In the genomic region with DNA sequence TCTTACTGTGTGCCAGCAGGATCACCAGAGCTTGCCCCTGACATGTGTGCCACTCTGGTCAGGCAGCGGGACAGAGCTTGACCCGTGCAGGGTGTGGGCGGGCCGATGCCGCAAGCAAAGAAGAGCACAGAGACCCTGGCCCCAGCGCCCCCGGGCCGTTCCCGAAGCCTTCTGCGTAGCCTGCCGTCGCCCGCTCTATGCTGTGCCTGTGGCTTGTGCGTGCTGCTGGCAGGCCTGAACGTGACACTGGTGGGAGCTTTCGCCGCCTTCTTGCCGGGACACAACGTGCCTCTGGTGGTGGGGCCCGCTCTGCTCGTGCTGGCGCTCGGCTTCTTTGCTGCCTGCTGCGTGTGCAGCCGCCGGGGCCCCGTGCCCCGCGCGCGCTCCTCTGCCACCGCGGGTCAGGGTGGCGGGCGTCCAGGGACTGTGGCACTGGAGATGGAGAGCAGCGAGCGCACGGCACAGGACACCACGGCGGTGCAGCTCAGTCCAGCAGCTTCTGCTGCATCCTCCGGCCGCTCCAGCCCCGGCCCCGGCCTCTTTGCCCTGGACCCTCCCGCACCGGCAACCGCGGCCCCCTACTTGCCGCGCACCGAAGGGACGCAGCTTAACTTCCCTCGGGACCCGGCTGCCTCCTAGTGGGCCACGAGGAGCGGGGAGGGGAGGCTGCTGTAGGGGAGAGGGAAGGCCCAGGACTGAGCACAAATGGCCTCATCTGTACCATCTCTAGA, we compare ENCODE assay signal across 8 mouse cellular contexts. TPM values are rescaled to one million over a fixed set of nuclear protein-coding genes. Genes with fewer than 3 reads are reported as not detected.
DNase-seq lines count a peak whose midpoint lies in the region; ATAC-seq lines count a peak whose summit lies in the region.

No protein-coding gene starts in this region.

- H3K4me3 ChIP-seq in embryonic facial prominence, embryonic 12.5 days: peak overlapping the region; percentile 42
- H3K4me3 ChIP-seq in hindbrain, embryonic 15.5 days: peak overlapping the region; percentile 40
- H3K4me3 ChIP-seq in midbrain, embryonic 11.5 days (ENCODE audit: low read depth, low read length): peak overlapping the region; percentile 44

- H3K36me3 ChIP-seq in embryonic facial prominence, embryonic 12.5 days: no peaks in the 10 kb centered on the region
- H3K36me3 ChIP-seq in hindbrain, embryonic 15.5 days: no peaks in the 10 kb centered on the region
- no peaks in the 10 kb centered on the region for H3K36me3 ChIP-seq in midbrain, embryonic 11.5 days (ENCODE audit: control insufficient read depth, insufficient read depth, low read length)

- no peaks in the 10 kb centered on the region for H3K9me3 ChIP-seq in embryonic facial prominence, embryonic 12.5 days
- no peaks in the 10 kb centered on the region for H3K9me3 ChIP-seq in hindbrain, embryonic 15.5 days
- no peaks in the 10 kb centered on the region for H3K9me3 ChIP-seq in midbrain, embryonic 11.5 days (ENCODE audit: control insufficient read depth, low read length)

- peak overlapping the region; percentile 47; the same call in 1 of the 2 replicates for H3K9ac ChIP-seq in embryonic facial prominence, embryonic 12.5 days
- peak overlapping the region; percentile 34; the same call in 1 of the 2 replicates for H3K9ac ChIP-seq in hindbrain, embryonic 15.5 days
- peak overlapping the region; percentile 70 for H3K9ac ChIP-seq in midbrain, embryonic 11.5 days (ENCODE audit: low read length)

- H3K4me2 ChIP-seq in embryonic facial prominence, embryonic 12.5 days (replicated peaks): peak overlapping the region; percentile 89
- peak overlapping the region; percentile 86 for H3K4me2 ChIP-seq in hindbrain, embryonic 15.5 days
- H3K4me2 ChIP-seq in midbrain, embryonic 11.5 days: peak overlapping the region; percentile 90

- H3K27ac ChIP-seq in embryonic facial prominence, embryonic 12.5 days: no peak overlapping the region
- no peak overlapping the region for H3K27ac ChIP-seq in hindbrain, embryonic 15.5 days (replicated peaks)
- no peak overlapping the region for H3K27ac ChIP-seq in midbrain, embryonic 11.5 days (ENCODE audit: low read depth, low read length)

- peaks cover 9% of the 10 kb centered on the region for H3K4me1 ChIP-seq in embryonic facial prominence, embryonic 12.5 days
- H3K4me1 ChIP-seq in hindbrain, embryonic 15.5 days (replicated peaks): peaks cover 9% of the 10 kb centered on the region
- H3K4me1 ChIP-seq in midbrain, embryonic 11.5 days (ENCODE audit: control insufficient read depth, insufficient read depth, low read length): peaks cover 10% of the 10 kb centered on the region

- WGBS in embryonic facial prominence, embryonic 12.5 days: under 1% methylated on average over 54 of the region's 56 CpGs
- under 1% methylated on average over 56 of the region's 56 CpGs for WGBS in hindbrain, embryonic 15.5 days
- under 1% methylated on average over 56 of the region's 56 CpGs for WGBS in midbrain, embryonic 11.5 days

- peaks cover 68% of the 10 kb centered on the region for H3K27me3 ChIP-seq in embryonic facial prominence, embryonic 12.5 days
- peaks cover 56% of the 10 kb centered on the region for H3K27me3 ChIP-seq in hindbrain, embryonic 15.5 days
- peaks cover 35% of the 10 kb centered on the region for H3K27me3 ChIP-seq in midbrain, embryonic 11.5 days (ENCODE audit: control insufficient read depth, insufficient read depth, low read length)

- ATAC-seq in embryonic facial prominence, embryonic 12.5 days (ENCODE audit: insufficient number of reproducible peaks, insufficient read depth, low FRiP score, low TSS enrichment): peak; percentile 13; the same call in 1 of the 2 replicates
- ATAC-seq in hindbrain, embryonic 15.5 days (ENCODE audit: low FRiP score, low read depth): peak; percentile 59; the same call in 1 of the 2 replicates
- ATAC-seq in midbrain, embryonic 11.5 days (ENCODE audit: low FRiP score): peak; percentile 81

- intact Hi-C loops in left cerebral cortex, postnatal 4 days (cut with DNase I): no loop called here

- DNase-seq in left cerebral cortex, postnatal 4 days: peak; percentile 23
- DNase-seq in left cerebral cortex, adult 8-10 months (ENCODE audit: low spot score in 2 of 2): no peak
- peak; percentile 95 for DNase-seq in midbrain, embryonic 11.5 days (ENCODE audit: low spot score, missing footprints)
- DNase-seq in frontal cortex, postnatal 14 days (ENCODE audit: low spot score in 2 of 2): no peak
- DNase-seq in thymus, postnatal 10 days (ENCODE audit: low spot score in 2 of 2): no peak
- no peak for DNase-seq in cerebellum, adult 18-20 months

RNA-seq across cellular contexts. Expression of gene 6430628N08Rik, which starts 7.6 kb away (rescaled TPM):
- total RNA-seq in left cerebral cortex, postnatal 4 days (2021): under 1 TPM; 0.24 to 0.36 TPM
- under 1 TPM; 0.38 to 0.56 (median 0.54) TPM for total RNA-seq in left cerebral cortex, adult 8-10 months (2022)
- not detected in 2 replicates for polyA plus RNA-seq in embryonic facial prominence, embryonic 12.5 days (2016; fragmentation: Nextera tagmentation; extraction: Ambion mirVana)
- polyA plus RNA-seq in hindbrain, embryonic 15.5 days (2015; fragmentation: Nextera tagmentation; extraction: Ambion mirVana): 0.27 and 0.42 TPM in 2 replicates
- polyA plus RNA-seq in midbrain, embryonic 11.5 days (2014; fragmentation: Nextera tagmentation; extraction: Ambion mirVana): 0.33 TPM in 1 of 2 replicates, not detected in the other

RNA-seq across cellular contexts. Expression of gene Kncn, which starts 13.9 kb away (rescaled TPM):
- under 1 TPM in 1 of 2 experiments, not detected in 1; 0.32 TPM for total RNA-seq in left cerebral cortex, postnatal 4 days (2021)
- under 1 TPM in 3 of 4 experiments, not detected in 1; 0.21 to 0.53 (median 0.35) TPM for total RNA-seq in left cerebral cortex, adult 8-10 months (2022)
- polyA plus RNA-seq in embryonic facial prominence, embryonic 12.5 days (2016; fragmentation: Nextera tagmentation; extraction: Ambion mirVana): not detected in 2 replicates
- 0.14 TPM in 1 of 2 replicates, not detected in the other for polyA plus RNA-seq in hindbrain, embryonic 15.5 days (2015; fragmentation: Nextera tagmentation; extraction: Ambion mirVana)
- not detected in 2 replicates for polyA plus RNA-seq in midbrain, embryonic 11.5 days (2014; fragmentation: Nextera tagmentation; extraction: Ambion mirVana)

RNA-seq across cellular contexts. Expression of gene Dmbx1, which starts 41.7 kb away (rescaled TPM):
- total RNA-seq in left cerebral cortex, postnatal 4 days (2021): under 1 TPM; 0.10 to 0.38 TPM
- under 1 TPM in 2 of 4 experiments, not detected in 2; 0.09 to 0.36 TPM for total RNA-seq in left cerebral cortex, adult 8-10 months (2022)
- 1.3 and 1.4 TPM in 2 replicates for polyA plus RNA-seq in embryonic facial prominence, embryonic 12.5 days (2016; fragmentation: Nextera tagmentation; extraction: Ambion mirVana)
- polyA plus RNA-seq in hindbrain, embryonic 15.5 days (2015; fragmentation: Nextera tagmentation; extraction: Ambion mirVana): 8.3 and 8.6 TPM in 2 replicates
- 15.1 and 15.9 TPM in 2 replicates for polyA plus RNA-seq in midbrain, embryonic 11.5 days (2014; fragmentation: Nextera tagmentation; extraction: Ambion mirVana)

RNA-seq across cellular contexts. Expression of gene Mknk1, which starts 59.1 kb away (rescaled TPM):
- total RNA-seq in left cerebral cortex, postnatal 4 days (2021): 10 to 100 TPM; 28.8 to 29.8 TPM
- 10 to 100 TPM; 34.9 to 45.5 (median 39.6) TPM for total RNA-seq in left cerebral cortex, adult 8-10 months (2022)
- polyA plus RNA-seq in embryonic facial prominence, embryonic 12.5 days (2016; fragmentation: Nextera tagmentation; extraction: Ambion mirVana): 26.5 and 28.0 TPM in 2 replicates
- 22.9 and 23.0 TPM in 2 replicates for polyA plus RNA-seq in hindbrain, embryonic 15.5 days (2015; fragmentation: Nextera tagmentation; extraction: Ambion mirVana)
- polyA plus RNA-seq in midbrain, embryonic 11.5 days (2014; fragmentation: Nextera tagmentation; extraction: Ambion mirVana): 17.9 and 22.3 TPM in 2 replicates

Comparison
In these comparisons a context has a peak if more than half of its experiments do, and no peak if none do; other contexts are left out.
1. DNase-seq: peak in left cerebral cortex, postnatal 4 days (single experiment) and midbrain, embryonic 11.5 days (single experiment); none in left cerebral cortex, adult 8-10 months (0 of 2), frontal cortex, postnatal 14 days (0 of 2), thymus, postnatal 10 days (0 of 2) and cerebellum, adult 18-20 months (0 of 2).
2. ATAC-seq: peak in every context shown above with its lines; median percentile 81 in midbrain, embryonic 11.5 days; 59 in hindbrain, embryonic 15.5 days; 13 in embryonic facial prominence, embryonic 12.5 days.
3. Peak in every context shown above with its lines, with median percentiles within 50 percentile points of each other: H3K4me2 ChIP-seq, H3K4me3 ChIP-seq and H3K9ac ChIP-seq.